Mouse (Mus musculus) kidney, embryonic 14.5 days (tissue): ENCODE measurements at regions not wholly inside any gene's neighbourhood (a gene's known extent, or its start where the extent isn't known, plus 50 kb on each side); places are given as distances from the start of the nearest gene placed in this dataset.

ENCODE experiments used
- ATAC-seq: fragments of 200-750 bp; cut with Nextera tagmentation; 2 replicates; pipeline ENCODE4 v1.8.0; 2017; ENCODE audit warnings: moderate number of reproducible peaks, mild to moderate bottlenecking, moderate TSS enrichment, moderate library complexity; ENCODE audit not compliant: low FRiP score, low TSS enrichment
- H3K27ac ChIP-seq: fragments of 300-500 bp; sonication (generic); 2 replicates; pipeline ENCODE4 v1.5.1; 2014; ENCODE audit warnings: low read depth, mild to moderate bottlenecking, low read length, moderate library complexity, mixed read lengths
- H3K27me3 ChIP-seq: fragments of 300-500 bp; sonication (generic); 2 replicates; pipeline ENCODE4 v1.6.1; 2014; ENCODE audit warnings: mild to moderate bottlenecking, low read length; ENCODE audit not compliant: control insufficient read depth, insufficient read depth
- H3K36me3 ChIP-seq: fragments of 300-500 bp; sonication (generic); 2 replicates; pipeline ENCODE4 v1.6.1; 2014; ENCODE audit warnings: low read length, mixed read lengths; ENCODE audit not compliant: control insufficient read depth, insufficient read depth
- H3K4me1 ChIP-seq: fragments of 300-500 bp; sonication (generic); 2 replicates; pipeline ENCODE4 v1.6.1; 2014; ENCODE audit warnings: low read length, mixed read lengths; ENCODE audit not compliant: control insufficient read depth, insufficient read depth
- H3K4me2 ChIP-seq: fragments of 300-500 bp; sonication (generic); replicated peaks from 2 replicates; pipeline ENCODE4 v1.6.1; 2014; ENCODE audit warnings: low read depth, mild to moderate bottlenecking, low read length
- H3K4me3 ChIP-seq: fragments of 300-500 bp; sonication (generic); 2 replicates; pipeline ENCODE4 v1.5.1; 2014; ENCODE audit warnings: mild to moderate bottlenecking, low read length
- H3K9ac ChIP-seq: fragments of 300-500 bp; sonication (generic); 2 replicates; pipeline ENCODE4 v1.6.1; 2014; ENCODE audit warnings: low read depth, mild to moderate bottlenecking, low read length, moderate library complexity
- H3K9me3 ChIP-seq: fragments of 300-500 bp; sonication (generic); 2 replicates; pipeline ENCODE4 v1.6.1; 2016; ENCODE audit warnings: low read length; ENCODE audit not compliant: control insufficient read depth
- WGBS: fragments of 180-500 bp; shearing (Covaris S2); extraction: QIAGEN DNeasy Blood & Tissue Kit; methylation state at CpG from one replicate; pipeline ENCODE4 v1.1.7; 2014; 5-methylcytosine and 5-hydroxymethylcytosine counted together

- Histone ChIP-seq H3K27me3 (no peaks in the 10 kb centered on the region), H3K9me3 (no peaks in the 10 kb centered on the region), H3K9ac (no peak overlapping the region), H3K4me2 (no peak overlapping the region), H3K27ac (no peak overlapping the region), H3K4me3 (no peak overlapping the region), H3K4me1 (no peaks in the 10 kb centered on the region), H3K36me3 (no peaks in the 10 kb centered on the region)
- ATAC-seq, result no peak
- WGBS, result 78% methylated on average over 4 of the region's 4 CpGs
Measured at GRCm38 (mm10) chrX:10770575-10770974, 55.8 kb downstream of the Mid1ip1 start.

GRCm38 (mm10) chrX:10775714-10776515, 61.1 kb downstream of the Mid1ip1 start:
- Histone ChIP-seq H3K9ac (no peak overlapping the region), H3K27me3 (no peaks in the 10 kb centered on the region), H3K9me3 (no peaks in the 10 kb centered on the region), H3K4me2 (no peak overlapping the region), H3K4me3 (no peak overlapping the region), H3K4me1 (no peaks in the 10 kb centered on the region), H3K36me3 (no peaks in the 10 kb centered on the region), H3K27ac (no peak overlapping the region)
- 60% methylated on average over 8 of the region's 8 CpGs for WGBS
- no peak for ATAC-seq

- no peak overlapping the region for H3K4me3 ChIP-seq
- H3K4me1 ChIP-seq, result no peaks in the 10 kb centered on the region
- H3K4me2 ChIP-seq, result no peak overlapping the region
- no peak for ATAC-seq
- H3K36me3 ChIP-seq, result no peaks in the 10 kb centered on the region
- 55% methylated on average over 7 of the region's 7 CpGs for WGBS
- no peaks in the 10 kb centered on the region for H3K27me3 ChIP-seq
- no peak overlapping the region for H3K27ac ChIP-seq
- no peaks in the 10 kb centered on the region for H3K9me3 ChIP-seq
- no peak overlapping the region for H3K9ac ChIP-seq
Measured at GRCm38 (mm10) chrX:10776516-10776818, 61.7 kb downstream of the Mid1ip1 start.

DNA sequence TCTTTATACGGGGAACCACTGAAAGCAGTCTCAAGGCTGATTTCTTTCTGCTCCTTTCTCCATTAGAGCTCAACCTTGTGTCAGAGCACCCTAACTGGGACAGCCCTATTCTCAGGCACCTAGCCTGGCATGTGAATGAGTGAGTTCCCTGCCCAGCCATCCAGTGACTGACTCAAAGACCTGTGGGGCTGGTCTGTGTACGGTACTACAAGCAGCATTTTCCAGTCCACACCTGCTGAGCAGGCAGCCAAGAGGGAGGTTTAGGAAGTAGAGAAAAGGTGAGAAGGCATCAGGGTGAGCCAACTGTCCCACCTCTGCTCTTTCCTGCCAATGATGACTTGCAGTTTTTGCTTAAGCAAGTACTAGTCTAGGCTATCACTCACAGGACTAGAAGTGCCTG, 63.2 kb downstream of the Mid1ip1 start:
- ATAC-seq, result no peak
- Histone ChIP-seq H3K36me3 (no peaks in the 10 kb centered on the region), H3K4me2 (no peak overlapping the region), H3K27ac (no peak overlapping the region), H3K4me3 (no peak overlapping the region), H3K9me3 (no peaks in the 10 kb centered on the region), H3K4me1 (no peaks in the 10 kb centered on the region), H3K9ac (no peak overlapping the region), H3K27me3 (no peaks in the 10 kb centered on the region)
- 82% methylated on average over 2 of the region's 2 CpGs for WGBS

- Histone ChIP-seq H3K27me3 (no peaks in the 10 kb centered on the region), H3K4me3 (no peak overlapping the region), H3K9ac (no peak overlapping the region), H3K4me1 (no peaks in the 10 kb centered on the region), H3K36me3 (no peaks in the 10 kb centered on the region), H3K27ac (no peak overlapping the region), H3K9me3 (no peaks in the 10 kb centered on the region), H3K4me2 (no peak overlapping the region)
- 85% methylated on average over 3 of the region's 3 CpGs for WGBS
- no peak for ATAC-seq
Measured at GRCm38 (mm10) chrX:10786359-10786758, 71.5 kb downstream of the Mid1ip1 start.

- H3K36me3 ChIP-seq, result no peaks in the 10 kb centered on the region
- H3K9ac ChIP-seq, result no peak overlapping the region
- no peak for ATAC-seq
- no peak overlapping the region for H3K4me2 ChIP-seq
- H3K27ac ChIP-seq, result no peak overlapping the region
- WGBS, result 90% methylated on average over 2 of the region's 2 CpGs
- H3K9me3 ChIP-seq, result no peaks in the 10 kb centered on the region
- no peaks in the 10 kb centered on the region for H3K4me1 ChIP-seq
- H3K27me3 ChIP-seq, result no peaks in the 10 kb centered on the region
- H3K4me3 ChIP-seq, result no peak overlapping the region
Measured at GRCm38 (mm10) chrX:10787057-10787456, 72.2 kb downstream of the Mid1ip1 start.

DNA sequence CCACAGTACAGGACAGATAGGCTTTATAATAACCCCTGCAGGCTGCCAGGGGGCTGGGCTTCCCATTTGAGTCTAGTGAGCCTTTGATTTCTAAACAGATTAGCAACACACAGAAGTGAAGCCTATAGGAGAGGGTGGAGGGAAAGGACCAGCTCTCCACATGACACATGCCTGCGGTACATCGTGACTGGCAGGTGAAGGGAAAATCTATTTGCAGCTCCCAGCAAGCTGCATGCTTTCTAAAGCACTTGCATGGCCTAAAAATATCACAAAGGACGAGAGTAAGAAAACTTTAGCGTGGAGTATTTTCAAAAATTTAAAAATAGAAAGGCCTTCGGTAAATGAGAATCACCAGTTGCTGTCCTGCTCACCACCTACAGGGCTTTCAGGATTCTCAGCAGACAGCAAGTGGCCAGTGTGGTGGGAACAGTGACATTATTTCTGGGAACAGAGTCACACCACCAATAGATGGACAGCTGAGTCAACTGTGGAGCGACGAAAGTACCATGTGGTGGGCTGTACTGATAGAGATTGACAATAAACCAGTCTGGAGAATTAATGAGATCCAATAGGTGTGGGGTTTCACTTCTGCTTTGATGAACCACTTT, 105.6 kb downstream of the Mid1ip1 start:
- no peaks in the 10 kb centered on the region for H3K9me3 ChIP-seq
- H3K27me3 ChIP-seq, result no peaks in the 10 kb centered on the region
- no peak for ATAC-seq
- no peak overlapping the region for H3K27ac ChIP-seq
- H3K4me1 ChIP-seq, result no peaks in the 10 kb centered on the region
- H3K9ac ChIP-seq, result no peak overlapping the region
- no peaks in the 10 kb centered on the region for H3K36me3 ChIP-seq
- H3K4me3 ChIP-seq, result no peak overlapping the region
- H3K4me2 ChIP-seq, result no peak overlapping the region
- WGBS, result 81% methylated on average over 7 of the region's 7 CpGs

DNA sequence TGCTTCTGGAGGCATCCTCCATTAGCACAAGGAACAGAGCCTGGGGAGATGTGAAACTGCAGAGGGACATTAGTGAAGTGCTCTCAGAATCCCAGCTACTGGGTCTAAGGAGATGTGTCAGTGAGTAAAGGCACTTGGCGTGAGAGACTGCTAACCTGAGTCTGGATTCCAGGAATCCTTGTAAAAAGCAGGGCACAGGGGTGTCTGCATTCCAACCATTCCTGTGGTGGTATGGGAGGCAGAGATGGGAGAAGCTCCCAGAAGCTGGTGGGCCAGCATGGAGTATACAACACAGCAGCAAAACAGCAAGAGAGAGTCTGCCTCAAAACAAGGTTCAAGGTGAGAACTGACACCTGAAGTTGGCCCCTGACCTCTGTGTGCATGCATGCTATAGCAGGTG, 118.9 kb downstream of the Mid1ip1 start:
- Histone ChIP-seq H3K4me2 (no peak overlapping the region), H3K9me3 (no peaks in the 10 kb centered on the region), H3K27me3 (no peaks in the 10 kb centered on the region), H3K4me1 (no peaks in the 10 kb centered on the region), H3K27ac (no peak overlapping the region), H3K36me3 (no peaks in the 10 kb centered on the region), H3K9ac (no peak overlapping the region), H3K4me3 (no peak overlapping the region)
- no peak for ATAC-seq
- 82% methylated on average over 1 of the region's 1 CpGs for WGBS

DNA sequence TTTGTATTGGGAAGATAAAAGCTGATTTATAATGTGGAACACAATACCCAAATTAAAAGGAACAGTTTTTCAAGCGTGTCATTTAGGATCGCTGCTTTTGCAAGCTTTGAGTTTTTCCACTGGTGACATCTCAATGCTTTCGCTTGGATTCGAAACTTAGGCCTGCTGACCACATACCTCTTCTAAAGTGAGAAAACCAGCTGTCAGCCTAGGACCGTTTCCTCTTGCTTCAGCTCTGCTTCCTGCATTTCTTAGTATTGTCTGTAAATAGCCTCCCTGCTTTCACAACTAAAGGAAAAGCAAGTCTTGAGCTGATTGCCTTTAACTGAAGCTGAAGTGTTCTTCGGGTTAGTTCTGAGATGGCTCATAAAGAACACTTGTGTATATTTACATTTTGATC, 142.3 kb downstream of the Mid1ip1 start:
- 57% methylated on average over 6 of the region's 6 CpGs for WGBS
- no peak overlapping the region for H3K4me3 ChIP-seq
- no peak for ATAC-seq
- H3K36me3 ChIP-seq, result no peaks in the 10 kb centered on the region
- H3K9me3 ChIP-seq, result no peaks in the 10 kb centered on the region
- no peak overlapping the region for H3K4me2 ChIP-seq
- no peaks in the 10 kb centered on the region for H3K4me1 ChIP-seq
- H3K27ac ChIP-seq, result no peak overlapping the region
- H3K9ac ChIP-seq, result no peak overlapping the region
- no peaks in the 10 kb centered on the region for H3K27me3 ChIP-seq
